Mouse (Mus musculus): ENCODE results near the gene Mfsd6l. TPM values are rescaled to one million over a fixed set of nuclear protein-coding genes. Genes with fewer than 3 reads are reported as not detected.
A peak's percentile ranks its signal among the peaks of the same experiment; 100 is the strongest.

The Mfsd6l gene
- total RNA-seq, 2 experiments from 2014 or later, result 0.27 to 0.31 TPM

DNA sequence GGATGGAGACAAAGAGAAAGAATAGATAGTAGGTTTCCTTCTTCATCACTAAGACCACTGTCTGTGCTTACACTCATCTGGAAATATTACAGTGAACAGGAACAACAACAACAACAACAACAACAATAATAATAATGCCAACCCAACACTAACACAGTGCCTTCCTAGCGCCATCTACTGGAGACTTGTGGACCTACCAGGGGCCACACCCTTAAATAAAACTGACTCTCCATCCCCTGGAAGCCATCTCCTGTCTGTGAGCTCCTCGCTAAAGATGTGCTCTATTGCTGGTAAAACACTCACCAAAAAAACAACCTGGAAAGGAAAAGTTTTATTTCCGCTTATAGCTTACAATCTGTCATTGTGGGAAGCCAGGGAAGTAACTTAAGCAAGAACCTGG, 6.4 kb upstream of the Mfsd6l start:
- intact Hi-C loops (cut with DNase I), result no loop called here
- DNase-seq, result no peak

- DNase-seq, result no peak
- intact Hi-C loops (cut with DNase I), result no loop called here
Measured at GRCm38 (mm10) chr11:68550358-68550757, 5.6 kb upstream of the Mfsd6l start.

GRCm38 (mm10) chr11:68553981-68554471, 2.0 kb upstream of the Mfsd6l start:
- DNase-seq, result peak; percentile 73 to 80
- intact Hi-C loops (cut with DNase I), result no loop called here

GRCm38 (mm10) chr11:68559546-68559945, 3.6 kb downstream of the Mfsd6l start:
- intact Hi-C loops (cut with DNase I), result no loop called here
- no peak for DNase-seq

- peak; percentile 39 to 48 for DNase-seq
- intact Hi-C loops (cut with DNase I), result loop anchor here (10.0 kb wide), 1 partner anchor 313 kb away; the partner anchor contains the start of gene Ndel1
Measured at GRCm38 (mm10) chr11:68561957-68562950, 6.3 kb downstream of the Mfsd6l start.

DNA sequence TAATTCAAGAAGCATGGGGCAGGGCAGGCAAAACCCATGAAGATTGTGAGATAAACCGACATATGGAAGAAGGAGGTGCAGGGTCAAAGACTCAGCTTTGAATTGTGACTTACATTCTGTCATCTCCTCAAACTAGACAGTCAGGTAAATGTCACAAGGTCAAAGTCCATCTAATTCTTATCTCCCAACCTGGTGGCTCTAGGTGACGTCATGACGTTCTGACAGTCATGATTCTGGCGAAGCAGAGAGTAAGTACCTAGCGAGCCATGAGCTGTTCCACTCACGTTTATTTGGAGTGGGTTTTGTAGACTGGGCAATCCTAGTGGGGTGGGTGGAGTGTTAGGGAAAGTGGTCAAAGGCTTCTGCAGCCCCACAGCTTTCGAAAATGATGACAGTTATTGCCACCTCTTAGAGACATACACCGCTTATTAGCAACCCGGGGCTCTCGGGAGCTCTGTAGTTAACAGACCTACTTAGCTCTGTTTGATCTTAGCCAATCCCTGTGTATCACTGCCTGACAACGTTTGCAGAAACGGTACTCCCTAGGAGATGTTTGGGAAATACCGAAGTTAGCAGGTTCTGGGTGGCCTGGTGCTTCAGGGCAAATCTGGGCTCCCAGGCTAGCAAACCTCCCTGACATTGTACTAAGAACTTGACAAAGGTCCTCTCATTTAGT, 8.5 kb downstream of the Mfsd6l start:
- no peak for DNase-seq
- intact Hi-C loops (cut with DNase I), result loop anchor here (5.0 to 10.0 kb wide), 2 partner anchors 163 to 310 kb away; partner anchors contain the start of gene Ndel1

- intact Hi-C loops (cut with DNase I), result loop anchor here (5.0 to 10.0 kb wide), 2 partner anchors 162 to 310 kb away; partner anchors contain the start of gene Ndel1
- DNase-seq, result no peak
Measured at GRCm38 (mm10) chr11:68565032-68565429, 9.0 kb downstream of the Mfsd6l start.

DNA sequence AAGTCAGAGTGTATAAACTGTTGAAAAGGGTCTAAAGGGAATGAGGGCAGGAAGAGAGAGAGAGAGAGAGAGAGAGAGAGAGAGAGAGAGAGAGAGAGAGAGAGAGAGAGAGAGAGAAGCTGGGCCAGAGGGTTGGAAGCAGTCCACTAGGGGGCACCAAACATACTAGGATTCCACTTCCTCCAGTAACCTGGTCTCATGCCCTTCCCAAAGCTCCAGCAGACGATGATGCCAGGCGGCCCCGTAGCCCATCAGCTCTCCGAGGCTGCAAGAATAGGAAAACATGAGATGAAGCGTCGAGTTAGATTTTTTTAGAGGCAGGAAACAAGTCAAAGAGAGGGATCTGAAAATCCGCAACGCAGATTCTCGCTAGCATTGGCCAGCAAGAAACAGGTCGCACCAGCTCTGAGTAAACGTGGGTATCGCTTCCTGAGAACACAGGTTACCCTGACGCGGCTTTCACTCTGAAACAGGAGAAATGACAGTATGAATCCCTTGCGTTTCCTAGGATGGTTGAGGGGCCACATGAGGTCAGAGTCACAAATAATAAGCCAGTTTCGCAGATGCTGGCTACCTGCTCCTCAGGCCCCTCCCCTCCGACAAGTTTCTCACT, 10.6 kb downstream of the Mfsd6l start:
- intact Hi-C loops (cut with DNase I), result loop anchor here (2.0 to 10.0 kb wide), 3 partner anchors 161 to 308 kb away; partner anchors contain the start of gene Ndel1

DNA sequence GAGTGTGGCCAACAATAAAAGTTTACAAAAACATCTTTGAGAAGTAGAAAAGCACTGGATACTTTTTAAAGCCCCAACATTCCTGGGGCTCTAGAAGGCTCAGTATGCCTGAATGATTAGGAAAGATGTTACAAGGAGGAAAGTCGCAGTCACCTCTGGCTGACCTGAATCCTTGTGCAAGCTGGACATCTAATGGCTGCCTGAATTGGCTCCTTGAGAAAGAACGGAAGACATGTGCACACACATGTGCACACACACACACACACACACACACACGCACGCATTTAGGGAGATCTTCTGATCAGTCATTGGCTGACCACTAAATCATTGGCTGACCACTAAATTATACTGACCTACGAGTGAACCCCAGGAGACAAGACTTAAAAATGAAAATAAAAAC, 14.9 kb downstream of the Mfsd6l start:
- intact Hi-C loops (cut with DNase I), result no loop called here
- no peak for DNase-seq

More for the DNA sequence above, 10.6 kb downstream of the Mfsd6l start:
- DNase-seq, result peak; percentile 79 to 88

GRCm38 (mm10) chr11:68577076-68577475, 21.1 kb downstream of the Mfsd6l start:
- no peak for DNase-seq
- intact Hi-C loops (cut with DNase I), result no loop called here

DNA sequence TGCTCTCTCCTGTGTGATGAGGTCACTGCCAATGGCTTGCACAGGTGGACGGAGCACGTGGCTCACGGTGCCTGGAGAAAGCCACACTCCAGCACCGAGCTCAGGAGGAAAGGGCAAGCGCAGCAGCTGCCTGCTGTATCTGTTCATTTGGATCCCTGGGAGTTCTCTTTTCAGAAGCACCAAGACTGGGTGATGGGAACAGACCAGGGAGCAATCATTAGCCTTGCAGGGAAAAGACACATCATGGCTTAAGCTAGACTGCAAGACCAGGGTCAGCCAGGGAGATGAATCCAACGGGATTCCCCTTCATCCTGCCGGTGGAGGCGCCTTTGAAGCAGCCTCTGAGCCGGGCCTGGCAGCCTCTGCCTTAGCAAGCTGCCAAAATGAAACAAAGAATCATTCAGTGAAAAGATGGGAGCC, 23.5 kb downstream of the Mfsd6l start:
- peak; percentile 55 to 67 for DNase-seq
- intact Hi-C loops (cut with DNase I), result no loop called here

- no peak for DNase-seq
- intact Hi-C loops (cut with DNase I), result loop anchor here (10.0 kb wide), 1 partner anchor 114 kb away; the partner anchor contains the start of gene Myh10
Measured at GRCm38 (mm10) chr11:68580566-68580965, 24.6 kb downstream of the Mfsd6l start.

DNA sequence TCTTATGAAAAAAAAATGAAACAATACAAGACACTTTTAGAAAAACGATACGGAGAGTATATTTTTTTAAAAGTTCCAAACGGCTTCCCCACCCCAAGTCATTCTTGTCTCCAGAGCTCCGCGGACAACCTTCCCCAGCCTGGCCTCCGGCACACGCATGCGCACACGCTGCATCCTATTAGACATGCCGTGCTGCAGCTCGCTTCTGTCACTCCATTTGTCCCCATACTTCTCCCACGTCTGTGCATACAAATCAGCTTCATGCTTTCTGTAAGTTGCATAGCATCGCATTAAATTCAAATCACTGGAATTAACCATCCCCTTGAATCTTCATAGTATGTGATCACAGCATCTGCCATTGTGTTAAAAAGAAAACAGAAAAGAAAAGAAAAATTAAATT, 27.2 kb downstream of the Mfsd6l start:
- no peak for DNase-seq
- intact Hi-C loops (cut with DNase I), result loop anchor here (10.0 kb wide), 1 partner anchor 112 kb away; the partner anchor contains the start of gene Myh10

DNA sequence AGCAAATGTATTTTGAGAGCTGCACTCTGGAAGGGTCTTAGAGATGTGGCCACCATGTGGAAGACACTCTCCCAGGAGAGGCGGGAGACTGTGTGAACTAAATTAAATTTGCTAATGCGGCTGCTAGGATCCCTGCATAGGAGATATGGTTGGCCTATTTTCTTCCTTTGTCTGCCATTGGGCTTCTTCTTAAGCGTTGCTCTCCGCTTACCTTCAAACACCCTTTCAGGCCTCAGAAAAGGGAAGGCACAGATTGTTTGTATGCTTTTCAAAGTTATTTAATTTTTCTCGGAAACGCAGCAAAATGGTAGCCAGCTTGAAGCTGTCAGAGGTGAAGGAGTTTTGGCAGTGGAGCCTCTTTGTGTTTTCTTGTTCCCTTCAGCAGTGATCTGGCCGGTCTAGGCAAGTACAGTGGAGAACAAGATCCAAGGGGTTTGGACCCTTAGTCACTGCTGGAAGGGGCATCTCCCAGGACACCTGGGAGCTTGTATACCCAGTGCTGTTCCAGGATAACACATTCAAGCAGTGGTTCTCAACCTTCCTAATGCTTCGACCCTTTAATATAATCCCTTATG, 28.0 kb downstream of the Mfsd6l start:
- peak; percentile 55 to 59 for DNase-seq

GRCm38 (mm10) chr11:68585890-68586289, 29.9 kb downstream of the Mfsd6l start:
- DNase-seq, result peak; percentile 40 to 47
- intact Hi-C loops (cut with DNase I), result loop anchor here (2.0 to 10.0 kb wide), 3 partner anchors 109 to 221 kb away; partner anchors contain the start of gene Myh10

More for the DNA sequence above, 28.0 kb downstream of the Mfsd6l start:
- intact Hi-C loops (cut with DNase I), result loop anchor here (10.0 kb wide), 1 partner anchor 111 kb away; the partner anchor contains the start of gene Myh10

- intact Hi-C loops (cut with DNase I), result loop anchor here (2.0 to 10.0 kb wide), 3 partner anchors 108 to 220 kb away; partner anchors contain the start of gene Myh10
- DNase-seq, result no peak
Measured at GRCm38 (mm10) chr11:68586721-68587120, 30.7 kb downstream of the Mfsd6l start, which contains the start of gene Ccdc42. Ccdc42 (plus strand) TSS chr11:68587021.

- intact Hi-C loops (cut with DNase I), result loop anchor here (5.0 to 10.0 kb wide), 2 partner anchors 106 to 133 kb away; partner anchors contain the start of gene Myh10
- peak; percentile 87 to 91 for DNase-seq
Measured at GRCm38 (mm10) chr11:68589055-68589809, 33.2 kb downstream of the Mfsd6l start.

GRCm38 (mm10) chr11:68591708-68592107, 35.7 kb downstream of the Mfsd6l start:
- no peak for DNase-seq
- intact Hi-C loops (cut with DNase I), result no loop called here

DNA sequence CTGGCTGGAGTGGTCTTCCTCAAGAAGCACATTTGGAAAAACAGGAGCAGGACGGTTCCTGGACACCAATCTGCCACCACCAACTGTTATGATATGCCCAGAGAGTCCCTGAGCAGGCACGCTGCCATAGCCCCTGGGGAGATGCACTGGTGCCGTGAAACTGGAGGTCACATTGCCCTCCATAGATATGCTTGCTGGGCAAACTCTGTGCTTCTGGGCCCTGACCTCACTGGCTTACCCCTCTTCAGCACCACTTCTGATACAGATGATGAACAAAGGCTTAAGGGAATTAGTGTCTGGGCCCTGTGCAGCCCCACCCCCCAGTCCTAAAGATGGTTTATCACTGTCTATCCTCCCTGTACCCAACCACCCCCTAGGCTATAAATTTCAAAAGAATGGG, 37.3 kb downstream of the Mfsd6l start:
- intact Hi-C loops (cut with DNase I), result no loop called here
- no peak for DNase-seq
